Mouse (Mus musculus) erythroid progenitor cell, adult 5-6 weeks (primary cell): Measurements from ENCODE around the gene Strip1. TPM values are rescaled to one million over a fixed set of nuclear protein-coding genes. Genes with fewer than 3 reads are reported as not detected.
"Not testable (repeated sequence)": the region's sequence is repeated elsewhere in the genome, so short reads cannot be mapped to it uniquely, and the experiment has no call there.

Experiments used
- ATAC-seq: replicated peaks from 2 replicates; pipeline ENCODE4 v1.8.0; 2016; ENCODE audit warnings: moderate number of reproducible peaks, mild to moderate bottlenecking, moderate TSS enrichment, inconsistent platforms; ENCODE audit not compliant: poor library complexity, low FRiP score, severe bottlenecking
- total RNA-seq, 2 experiments: library from RNA; stranded (forward) in 1 of 2; stranded (reverse) in 1 of 2; fragments of 150-400 nt in 1 of 2; fragments of 186-747, 209-891 nt in 1 of 2; gene quantifications; 2 replicates each; pipeline versions ENCODE4 v1.2.3 to v1.2.4; 2015 to 2017; ENCODE audit warnings: low replicate concordance in 2 of 2

The Strip1 gene
- total RNA-seq (2015; ENCODE audit: low replicate concordance) (6.5 and 9.6 TPM in 2 replicates), total RNA-seq (2017; ENCODE audit: low replicate concordance) (2.6 and 4.8 TPM in 2 replicates)

DNA sequence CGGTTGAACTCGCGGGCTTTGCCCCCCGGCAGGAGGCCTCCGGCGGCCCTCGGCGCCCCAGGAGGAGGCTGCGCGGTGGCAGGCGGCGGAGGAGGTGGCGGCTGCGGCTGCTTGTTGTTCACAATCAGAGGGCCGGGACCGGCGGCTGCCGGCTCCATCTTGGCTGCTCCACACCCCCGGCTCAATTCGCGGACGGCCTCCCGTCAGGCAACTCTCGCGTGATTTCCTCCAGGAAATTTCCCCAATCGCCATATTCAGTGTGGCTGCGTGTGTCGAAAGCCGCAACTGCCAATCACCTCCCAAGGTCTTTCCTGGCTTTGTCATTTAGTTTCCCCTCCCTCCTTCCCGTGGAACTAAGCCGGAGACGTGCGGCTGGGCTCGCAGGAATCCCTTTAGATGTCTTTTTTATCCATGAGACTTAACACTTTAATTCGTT, at the start of gene Strip1:
TSS of gene Strip1 (minus strand) at position 172 of the 436 bp plus-strand sequence.
- peak; percentile 96 for ATAC-seq

DNA sequence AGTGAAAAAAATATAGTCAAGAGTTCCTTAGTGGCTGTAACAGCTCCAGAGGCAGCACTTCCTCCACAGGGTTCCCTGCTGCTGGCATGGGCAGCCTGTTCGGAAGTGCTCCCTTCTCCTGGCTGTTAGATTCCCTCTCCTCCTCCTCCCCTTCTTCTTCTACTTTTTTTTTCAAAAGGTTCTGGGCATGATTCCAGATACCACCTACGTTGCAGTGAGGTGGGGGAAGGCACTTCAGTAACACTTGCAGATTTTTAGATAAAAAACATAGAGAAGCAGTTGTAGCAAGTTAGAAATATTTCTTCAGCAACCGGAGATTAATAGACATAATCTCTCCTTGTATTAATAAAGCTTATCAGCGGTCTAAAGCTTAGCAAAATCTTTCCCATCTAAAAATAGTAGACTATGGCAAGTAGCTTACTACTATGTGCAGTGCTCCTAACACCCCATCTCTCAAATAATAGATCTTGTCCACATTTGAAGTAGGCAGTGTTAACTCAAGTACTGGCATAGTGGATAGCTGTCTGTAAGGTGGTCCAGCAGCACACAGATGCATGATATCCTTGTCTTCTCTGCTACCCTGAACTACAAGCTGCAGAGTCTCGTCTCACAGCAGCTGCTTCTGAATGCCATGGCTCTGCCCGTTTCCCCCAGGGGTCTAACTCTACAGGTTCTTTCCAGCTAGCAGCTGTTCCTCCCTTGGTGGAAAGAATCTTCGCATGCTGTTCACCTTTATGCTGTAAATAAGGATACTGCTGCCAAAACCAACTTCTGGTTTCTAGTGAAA, 49.5 kb upstream of the Strip1 start:
- no peak for ATAC-seq

DNA sequence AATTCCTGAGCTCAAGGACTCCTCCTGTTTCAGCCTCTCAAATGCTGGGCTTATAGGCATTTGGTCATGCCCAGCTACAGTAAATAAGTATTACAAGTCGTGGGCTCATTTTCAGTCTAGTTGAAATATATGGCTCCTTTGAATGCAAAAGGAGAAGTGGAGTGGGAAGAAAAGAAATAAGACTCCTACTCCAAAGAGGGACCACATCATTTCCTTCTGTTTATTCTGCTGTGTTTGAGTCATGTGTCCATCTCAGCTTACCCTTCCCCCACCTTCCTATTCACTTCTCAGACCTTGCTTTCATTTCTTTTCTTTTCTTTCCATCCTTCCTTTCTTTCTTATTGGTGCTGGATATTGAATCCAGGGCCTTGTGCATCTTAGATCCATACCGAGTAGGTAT, 40.0 kb upstream of the Strip1 start:
- ATAC-seq: no peak

DNA sequence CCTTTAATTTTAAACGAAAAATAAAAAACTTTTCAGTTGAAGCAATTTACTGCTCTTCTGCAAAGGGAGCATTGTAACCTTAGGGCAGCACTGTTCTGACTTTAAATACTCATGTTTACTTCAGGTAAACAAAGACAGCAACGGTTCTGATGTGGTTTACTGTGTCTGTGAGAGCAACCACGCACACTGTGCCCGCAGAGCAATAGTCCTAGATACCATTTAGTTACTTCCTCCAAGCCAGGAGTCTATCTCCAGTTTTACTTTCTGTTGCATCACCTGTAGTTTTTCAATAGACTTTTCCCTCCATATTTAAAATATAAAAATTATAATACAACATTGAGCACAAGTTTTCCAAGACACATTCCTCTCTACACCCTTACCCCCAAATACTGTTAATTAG, 39.0 kb upstream of the Strip1 start:
- no peak for ATAC-seq

DNA sequence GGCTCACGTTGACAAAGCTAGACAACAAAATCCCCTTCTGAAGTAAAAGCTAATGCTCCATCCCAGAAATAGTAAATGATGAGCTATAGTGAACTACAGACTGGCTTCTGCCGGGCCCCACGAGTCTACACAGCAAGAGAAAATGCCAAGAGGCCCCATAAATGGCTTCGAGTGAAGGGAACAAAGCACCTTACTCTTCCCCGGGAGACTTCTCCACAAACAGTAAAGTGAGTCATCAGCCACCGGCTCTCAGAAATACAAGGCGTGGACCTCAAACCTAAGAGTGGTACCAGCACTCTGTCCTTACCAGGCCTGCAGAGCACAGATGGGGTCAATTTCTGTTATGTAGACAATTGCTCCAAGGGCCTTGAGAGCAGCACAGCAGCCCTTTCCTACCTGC, 37.3 kb upstream of the Strip1 start:
- ATAC-seq: no peak

DNA sequence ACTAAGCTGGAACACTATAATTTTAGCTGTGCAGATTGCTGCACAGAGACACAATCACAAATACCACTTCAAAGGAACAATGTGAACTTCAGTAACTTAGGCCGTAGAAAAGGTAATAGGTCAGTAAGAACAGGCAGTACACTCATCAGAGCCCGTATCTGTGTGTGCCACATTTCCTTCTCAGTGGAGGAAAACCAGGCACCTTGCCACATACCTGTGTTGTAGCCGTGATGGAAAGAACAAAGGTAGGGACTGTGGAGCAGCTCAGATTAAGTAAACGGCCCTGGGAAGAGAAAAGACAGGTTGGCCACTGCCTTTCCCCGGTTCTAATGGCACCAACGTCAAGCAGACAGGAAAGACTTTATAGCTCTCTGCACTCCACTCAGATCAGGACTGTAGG, 35.9 kb upstream of the Strip1 start:
- no peak for ATAC-seq

DNA sequence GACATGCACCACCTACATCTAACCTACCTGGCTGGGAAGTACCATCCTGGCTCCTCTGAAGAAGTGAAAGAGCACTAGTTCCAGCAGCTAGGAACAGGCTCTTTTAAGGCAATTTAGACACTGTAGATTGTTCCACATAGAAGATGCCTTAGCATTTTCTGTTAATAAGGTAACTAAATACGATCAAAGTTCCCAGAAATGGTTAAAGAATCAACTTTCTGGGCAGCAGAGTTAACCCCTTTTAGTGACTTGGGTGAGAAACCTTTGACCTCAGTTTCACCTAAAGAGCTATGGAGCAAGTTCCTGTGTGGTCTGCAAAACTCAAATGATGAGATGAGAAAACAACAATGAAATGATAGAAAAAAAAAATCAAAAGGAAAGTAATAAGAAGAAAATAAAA, 33.1 kb upstream of the Strip1 start:
- ATAC-seq: no peak

DNA sequence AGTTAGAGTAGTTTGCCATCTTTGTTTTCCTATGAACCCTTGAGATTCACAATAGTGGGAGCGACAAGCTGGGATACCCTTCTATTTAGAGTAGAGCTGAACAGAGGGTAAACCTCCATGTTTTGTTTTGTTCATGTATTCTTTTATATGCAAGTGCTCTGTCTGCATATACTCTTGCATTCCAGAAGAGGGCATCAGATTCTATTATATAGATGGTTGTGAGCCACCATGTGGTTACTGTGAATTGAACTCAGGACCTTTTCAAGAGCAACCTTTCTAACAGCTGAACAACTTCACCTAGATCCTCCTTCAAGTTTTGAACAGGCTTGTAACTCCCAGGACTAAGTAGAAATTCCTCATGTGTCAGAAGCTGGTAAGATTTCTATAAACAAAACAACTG, 27.5 kb upstream of the Strip1 start:
- no peak for ATAC-seq

DNA sequence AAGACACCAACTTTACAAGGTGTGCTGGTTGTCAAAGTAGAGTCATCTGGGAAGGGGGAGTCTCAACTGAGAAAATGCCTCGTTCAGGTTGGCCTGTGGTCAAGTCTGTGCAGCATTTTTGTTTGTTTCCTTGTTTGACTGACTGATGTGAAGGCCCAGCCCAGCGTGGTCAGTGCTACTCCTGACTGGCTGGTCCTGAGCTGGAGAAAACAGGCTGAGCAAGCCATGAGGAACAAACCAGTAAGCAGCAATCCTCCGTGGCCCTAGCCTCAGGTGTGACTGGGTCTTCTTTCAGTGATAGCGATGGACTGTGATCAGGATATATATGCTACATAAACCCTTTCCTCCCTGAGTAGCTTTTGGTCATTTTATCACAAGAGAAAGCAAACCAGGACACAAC, 25.4 kb upstream of the Strip1 start:
- no peak for ATAC-seq

DNA sequence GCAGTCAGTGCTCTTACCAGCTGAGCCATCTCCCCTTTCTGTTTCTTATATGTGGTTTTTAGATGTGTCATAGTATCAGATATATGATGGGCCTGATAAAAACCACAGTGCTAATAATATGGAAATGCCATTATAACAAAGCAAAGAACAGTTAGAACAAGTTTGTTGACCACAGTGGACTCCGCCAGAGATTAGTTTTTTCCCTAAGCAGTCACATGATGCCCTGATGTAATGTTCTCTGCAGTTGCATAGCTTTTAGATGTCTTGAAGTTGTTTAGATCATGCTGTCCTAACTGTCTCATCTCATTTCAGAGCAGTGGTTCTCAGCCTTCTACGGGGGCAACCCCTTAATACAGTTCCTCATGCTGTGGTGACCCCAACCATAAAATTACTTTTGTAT, 24.7 kb upstream of the Strip1 start:
- no peak for ATAC-seq

DNA sequence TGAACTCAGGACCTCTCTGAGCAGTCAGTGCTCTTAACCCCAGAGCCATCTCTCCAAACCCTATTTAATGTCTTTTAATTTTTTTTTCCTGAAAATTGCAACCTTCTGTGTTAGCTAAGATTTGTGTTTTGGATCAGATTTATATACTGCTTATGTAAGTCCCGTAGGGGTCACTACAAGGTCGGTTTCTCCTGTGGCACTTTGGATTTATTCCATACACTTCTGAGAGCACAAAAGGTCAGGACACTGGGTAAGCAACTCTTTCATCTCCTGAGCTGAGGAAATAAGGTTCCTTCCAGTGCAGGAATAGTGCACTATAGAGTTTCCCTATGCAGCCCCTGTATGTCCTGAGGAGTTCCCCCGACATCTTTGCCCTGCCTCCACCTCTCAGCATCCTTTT, 24.0 kb upstream of the Strip1 start:
- ATAC-seq: no peak

DNA sequence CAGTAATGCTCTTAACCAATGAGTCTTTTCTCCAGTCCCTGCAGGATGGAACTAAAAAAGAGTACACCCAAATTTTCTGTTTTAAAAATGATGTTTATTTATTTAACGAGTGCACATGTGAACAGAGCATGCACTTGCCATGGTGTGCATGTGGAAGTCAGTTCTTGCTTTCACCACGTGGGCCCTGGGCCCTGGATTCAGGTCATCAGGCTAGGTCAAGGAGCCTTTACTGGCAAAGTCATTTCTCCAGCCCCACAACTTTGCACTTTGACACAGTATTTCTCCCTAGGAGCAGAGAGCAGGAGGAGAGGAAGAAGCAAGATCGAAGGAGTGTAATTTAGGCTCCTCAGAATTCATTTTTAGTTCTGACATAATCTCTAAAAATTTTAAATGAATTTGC, 23.4 kb upstream of the Strip1 start:
- no peak for ATAC-seq

DNA sequence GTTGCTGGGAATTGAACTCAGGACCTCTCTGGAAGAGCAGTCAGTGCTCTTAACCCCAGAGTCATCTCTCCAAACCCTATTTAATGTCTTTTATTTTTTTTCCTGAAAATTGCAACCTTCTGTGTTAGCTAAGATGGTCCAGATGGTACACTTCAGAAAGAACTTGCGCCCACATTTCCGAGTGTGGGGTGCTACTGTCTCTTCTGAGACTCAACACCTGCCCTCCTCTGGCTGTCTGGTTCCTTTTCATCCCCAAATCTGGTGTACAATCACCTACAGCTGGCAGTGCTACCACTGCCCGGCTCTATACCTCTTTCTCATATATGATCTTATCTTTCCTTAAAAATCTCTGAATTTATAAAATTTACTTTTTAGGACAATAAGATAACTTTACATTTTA, 21.5 kb upstream of the Strip1 start:
- no peak for ATAC-seq

DNA sequence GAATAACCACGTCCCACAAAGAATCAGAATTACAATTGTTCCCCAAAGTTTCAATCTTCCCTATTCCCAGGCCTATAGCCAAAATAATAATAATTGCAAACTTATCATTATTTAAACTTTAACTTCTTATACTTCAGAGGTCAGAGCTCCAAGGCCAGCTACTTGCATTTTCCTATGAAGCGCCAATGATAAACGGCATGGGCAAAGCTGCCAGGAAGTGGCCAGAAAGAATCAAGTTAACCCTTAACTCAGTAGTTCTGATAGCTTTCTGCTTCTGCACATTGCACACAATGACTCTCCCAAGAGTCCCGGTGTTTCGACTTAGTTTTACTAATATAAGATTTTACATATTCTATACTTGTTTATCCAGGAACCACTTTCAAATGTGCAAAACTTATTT, 18.8 kb upstream of the Strip1 start:
- not testable (repeated sequence) for ATAC-seq

DNA sequence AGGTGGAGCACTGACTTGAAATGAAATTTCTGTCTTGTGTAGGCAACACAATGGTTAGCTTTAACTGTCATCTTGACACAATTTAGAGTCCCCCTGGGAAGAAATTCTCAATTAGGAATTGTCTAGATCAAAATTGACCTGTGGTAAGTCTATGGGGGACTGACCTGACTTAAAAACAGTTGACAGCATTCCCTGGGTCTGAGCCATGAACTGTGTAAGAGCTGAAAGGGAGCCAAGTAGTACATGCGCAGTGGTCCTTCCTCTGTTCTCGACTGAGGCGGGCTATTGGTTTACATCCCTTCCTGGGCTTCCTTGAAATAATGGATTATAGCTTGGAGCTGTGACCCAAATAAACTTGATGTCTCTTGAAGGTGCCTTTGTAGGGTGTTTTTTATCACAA, 15.5 kb upstream of the Strip1 start:
- no peak for ATAC-seq

DNA sequence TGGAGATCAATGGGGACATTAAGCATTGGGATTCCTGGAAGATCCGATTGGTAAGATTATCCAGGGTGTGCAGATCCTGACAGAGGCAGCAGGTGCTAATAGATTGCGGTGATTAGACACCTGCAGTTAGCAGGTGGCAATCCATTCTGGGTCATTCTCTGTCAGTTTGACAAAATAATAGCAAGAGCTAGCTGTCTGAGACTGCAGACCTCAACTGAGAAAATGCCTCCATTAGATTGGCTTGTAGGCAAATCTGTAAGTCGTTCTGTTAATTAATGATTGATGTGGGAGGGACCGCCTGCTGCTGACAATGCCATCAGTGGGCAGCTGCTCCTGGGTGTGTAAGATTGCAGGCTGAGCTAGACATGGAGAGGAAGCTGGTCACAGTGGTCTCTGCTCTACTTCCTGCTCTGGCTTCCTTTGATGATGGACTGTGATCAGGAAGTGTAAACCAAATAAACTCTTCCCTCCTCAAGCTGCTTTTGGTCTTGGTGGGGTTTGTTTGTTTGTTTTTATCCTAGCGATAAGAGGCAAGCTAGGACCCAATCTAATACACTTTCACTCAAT, 6.2 kb upstream of the Strip1 start:
- ATAC-seq: no peak

DNA sequence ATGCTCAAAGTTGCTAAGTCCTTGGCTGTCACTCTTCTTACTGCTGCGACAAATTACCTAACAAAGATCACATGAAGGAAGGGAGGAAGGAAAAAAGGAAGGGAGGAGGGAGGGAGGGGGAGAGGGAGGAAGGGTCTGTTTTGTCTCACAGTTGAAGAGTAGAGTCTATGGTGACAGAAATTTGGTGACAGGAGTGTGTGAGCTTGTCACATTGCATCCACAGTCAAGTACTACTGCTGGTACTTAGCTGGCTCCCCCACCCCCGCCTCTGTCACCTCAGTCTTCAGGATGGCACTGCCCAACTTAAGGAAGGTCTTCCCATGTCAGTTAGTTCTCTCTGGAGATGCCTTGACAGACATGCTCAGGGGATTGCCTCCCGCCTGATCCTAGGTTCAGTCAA, 4.7 kb upstream of the Strip1 start:
- no peak for ATAC-seq

DNA sequence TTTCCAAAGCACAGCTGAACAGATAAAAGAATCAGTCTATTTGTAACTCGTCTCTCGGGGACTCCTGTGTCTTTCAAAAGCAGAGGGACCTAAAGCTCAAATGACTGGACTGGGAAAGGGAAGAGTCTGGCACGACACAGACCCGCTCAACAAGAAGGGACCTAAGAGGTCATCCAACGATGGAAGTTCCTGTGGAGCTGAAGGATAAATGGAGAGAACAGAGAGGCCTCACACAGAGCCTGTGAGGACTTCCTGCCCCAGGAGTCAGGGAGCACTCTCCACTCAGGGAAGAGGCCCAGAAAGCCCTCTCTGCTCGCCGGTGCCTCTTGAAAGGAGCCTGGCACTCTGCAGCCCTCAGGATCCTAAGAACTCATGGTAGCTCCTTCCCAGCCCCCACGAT, 4.3 kb upstream of the Strip1 start:
- no peak for ATAC-seq

DNA sequence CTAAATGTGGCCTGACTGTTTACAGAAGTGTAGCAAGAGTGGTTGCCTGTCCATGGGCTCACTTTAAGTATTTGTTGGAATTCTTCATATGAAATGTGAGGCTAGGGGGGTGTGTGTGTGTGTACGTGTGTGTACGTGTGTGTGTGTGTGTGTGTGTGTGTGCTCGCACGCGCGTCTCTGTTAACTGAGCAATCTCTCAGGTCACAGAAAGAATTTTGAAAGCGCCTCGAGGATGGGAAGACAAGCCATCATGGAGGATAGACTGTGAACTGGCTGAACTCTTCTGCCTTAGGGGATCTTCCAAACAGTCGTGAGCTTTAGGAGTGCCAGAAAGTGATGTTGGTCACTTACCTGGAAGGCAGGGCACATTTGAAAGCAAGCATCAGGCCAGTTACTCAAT, 2.4 kb upstream of the Strip1 start:
- ATAC-seq: no peak

DNA sequence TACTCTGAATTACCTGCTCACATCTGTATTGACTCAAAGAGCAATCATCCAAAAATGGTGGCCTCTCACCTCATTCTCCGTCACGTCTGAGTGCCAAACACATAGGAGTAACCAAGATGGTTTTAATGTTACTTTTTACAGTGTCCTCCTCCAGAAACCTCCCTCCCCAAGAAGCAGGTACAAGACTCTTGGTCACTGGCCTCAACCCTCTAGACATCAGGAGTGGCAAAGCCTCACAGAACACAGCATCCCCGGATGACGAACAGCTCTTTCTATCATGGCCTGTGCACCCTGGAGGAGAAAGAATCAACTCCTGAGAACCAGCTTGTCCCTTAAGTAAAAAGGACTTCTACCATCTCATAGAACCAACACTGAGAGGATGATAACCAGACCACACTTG, 1.3 kb upstream of the Strip1 start:
- no peak for ATAC-seq

DNA sequence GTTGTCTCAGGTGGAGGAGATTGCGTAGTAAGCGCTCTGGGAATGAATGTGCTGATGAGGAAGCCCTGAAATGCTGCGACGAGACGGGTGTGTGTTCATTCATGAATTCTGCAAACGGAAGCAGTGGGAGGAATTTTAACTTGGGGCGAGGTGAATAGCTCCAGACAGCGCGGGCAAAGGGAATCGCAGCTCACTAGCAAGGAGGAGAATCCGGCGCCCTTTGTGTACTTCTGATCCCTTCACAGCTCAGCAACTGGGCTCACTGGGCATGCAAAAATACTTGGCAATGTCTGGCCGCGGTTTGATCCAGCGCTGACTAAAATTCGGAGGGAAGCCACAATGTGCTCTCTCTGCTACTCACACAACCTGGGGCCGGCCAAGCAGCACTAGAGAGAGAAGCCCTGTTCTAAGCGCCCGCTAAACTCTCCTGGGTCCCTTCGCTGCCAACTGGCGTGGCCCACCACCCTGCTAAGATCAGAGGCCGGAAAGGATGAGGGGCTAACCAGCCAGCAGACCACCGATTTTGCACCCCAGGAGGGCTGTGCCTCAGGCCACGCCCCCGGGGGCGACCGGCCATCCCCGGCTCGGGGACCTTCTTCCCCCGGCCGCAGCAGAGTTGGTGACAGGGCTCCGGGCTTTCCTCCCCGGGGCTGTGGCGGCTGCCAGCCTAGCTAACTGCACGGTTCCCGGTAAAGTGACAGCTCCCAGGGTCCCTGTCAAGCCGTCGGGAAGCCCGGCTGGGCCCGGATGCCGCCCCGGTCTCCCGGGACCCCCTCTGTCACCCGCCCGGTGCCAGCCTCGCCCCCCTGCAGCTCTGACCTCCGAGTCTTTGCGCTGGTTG, 592 bp downstream of the Strip1 start, which contains the start of gene Gm10961:
TSS of gene Gm10961 (plus strand) at position 641 of the 841 bp plus-strand sequence.
- 0 out of 2 replicates have a peak, but pooled peaks have one; percentile 27 for ATAC-seq
